Mouse (Mus musculus) urinary bladder, adult 2 months (tissue): ENCODE data around the gene Ptger1. TPM values are rescaled to one million over a fixed set of nuclear protein-coding genes. Genes with fewer than 3 reads are reported as not detected.

Experiments
- polyA plus RNA-seq: library from polyadenylated mRNA; depleted of rRNA; stranded (reverse); fragments of >200 nt; gene quantifications from 2 replicates; pipeline ENCODE4 v1.2.3, GENCODE M21; 2012; rRNA removed

The Ptger1 gene
- polyA plus RNA-seq, 1 experiment, result 5.5 TPM

Other genes starting within 250 kb of the Ptger1 start
- 69.9 and 80.0 TPM in 2 replicates for gene Scoc, start 208.3 kb upstream of the Ptger1 start, polyA plus RNA-seq
- not detected in 2 replicates for gene Olfr370, start 130.9 kb upstream of the Ptger1 start, polyA plus RNA-seq
- gene Ndufb7, start 100.0 kb upstream of the Ptger1 start, polyA plus RNA-seq, result 241 and 263 TPM in 2 replicates
- 298 and 313 TPM in 2 replicates for gene Tecr, start 58.7 kb upstream of the Ptger1 start, polyA plus RNA-seq
- 30.7 and 36.8 TPM in 2 replicates for gene Dnajb1, start 58.5 kb upstream of the Ptger1 start, polyA plus RNA-seq
- gene Gipc1, start 14.0 kb upstream of the Ptger1 start, polyA plus RNA-seq, result 86.2 and 102 TPM in 2 replicates
- gene Pkn1, start 32.5 kb downstream of the Ptger1 start, polyA plus RNA-seq, result 39.0 and 43.3 TPM in 2 replicates
- 24.8 and 36.4 TPM in 2 replicates for gene Ddx39, start 48.5 kb downstream of the Ptger1 start, polyA plus RNA-seq
- 119 and 129 TPM in 2 replicates for gene Adgre5, start 74.6 kb downstream of the Ptger1 start, polyA plus RNA-seq
- gene Adgrl1, start 233.4 kb downstream of the Ptger1 start, polyA plus RNA-seq, result 39.4 and 48.3 TPM in 2 replicates